Mouse (Mus musculus) lung, postnatal 0 days (tissue): ENCODE results near the gene Coq8a.

ENCODE experiments used
- CTCF ChIP-seq: IDR thresholded peaks from 2 replicates; pipeline ENCODE4 v1.5.1; 2016; ENCODE audit warnings: antibody characterized with exemption, mild to moderate bottlenecking
- EP300 ChIP-seq: IDR thresholded peaks from 2 replicates; pipeline ENCODE4 v1.6.1; 2016; ENCODE audit warnings: antibody characterized with exemption, mild to moderate bottlenecking, control low read depth

DNA sequence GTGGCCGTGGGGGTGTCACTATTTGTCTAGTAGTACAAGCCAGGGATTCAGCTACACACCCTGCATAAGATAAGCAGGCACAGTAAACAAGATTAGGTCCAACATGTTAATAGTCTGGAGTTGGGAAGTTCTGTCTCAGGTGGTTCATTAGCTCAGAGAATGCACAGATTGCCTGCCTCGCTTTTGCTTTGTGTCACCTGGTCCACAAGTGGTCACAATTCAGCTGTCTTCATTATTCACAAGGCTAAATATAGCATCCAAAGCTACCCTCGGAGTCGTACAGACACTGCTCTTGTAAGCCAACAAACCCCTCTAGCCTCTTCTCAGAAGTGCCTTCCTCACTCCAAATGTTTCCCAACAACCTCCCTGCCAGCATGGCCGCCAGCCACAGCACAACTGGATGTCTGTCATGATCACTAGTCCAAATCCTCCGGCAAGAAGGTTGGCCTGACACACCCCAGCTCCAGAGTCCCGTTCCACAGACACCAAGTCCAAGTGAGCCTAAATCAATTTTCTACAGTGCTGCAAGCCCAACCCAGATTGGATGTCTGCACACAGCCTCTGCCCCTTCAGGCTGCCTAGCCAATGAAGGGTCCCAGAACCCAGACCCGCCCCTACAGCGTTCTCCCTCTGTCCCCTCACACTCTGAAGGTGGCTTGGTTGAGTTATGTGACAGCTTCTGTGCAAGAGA lies 4.5 kb downstream of the Coq8a start:
- TF ChIP-seq CTCF (no peak), EP300 (no peak)
